Mouse (Mus musculus) right cerebral cortex, postnatal 25 days (tissue): ENCODE results near the gene Mapre3.
"Not testable (repeated sequence)": the region's sequence is repeated elsewhere in the genome, so short reads cannot be mapped to it uniquely, and the experiment has no call there.

ENCODE experiments used
- DNase-seq: peaks from one replicate; pipeline ENCODE4 v3.0.0; 2022

Gene Mapre3

GRCm38 (mm10) chr5:30824124-30824988 is 9.9 kb downstream of the Mapre3 start:
- DNase-seq, result no peak

- DNase-seq, result peak; percentile 22
Observed at GRCm38 (mm10) chr5:30825166-30825565, 10.7 kb downstream of the Mapre3 start.

DNA sequence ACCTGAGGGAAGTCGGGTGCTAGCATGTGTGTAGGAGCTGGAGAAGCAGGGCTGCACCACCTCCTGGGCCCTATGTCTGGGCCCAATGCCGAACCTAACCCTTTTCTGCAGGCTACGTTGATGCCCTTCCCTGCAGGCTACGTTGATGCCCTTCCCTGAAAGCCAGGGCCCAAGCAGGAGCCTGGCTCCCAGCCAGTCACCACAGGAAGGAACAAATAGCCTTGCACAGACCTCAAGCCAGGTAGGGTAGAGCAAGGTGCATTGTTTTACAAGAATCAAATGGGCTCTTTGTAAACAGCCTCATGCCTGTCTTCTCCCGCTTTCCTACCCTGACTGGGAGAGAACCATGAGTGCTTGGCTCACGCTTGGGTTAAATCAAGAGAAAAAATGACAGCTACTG is 11.4 kb downstream of the Mapre3 start:
- DNase-seq, result no peak

DNA sequence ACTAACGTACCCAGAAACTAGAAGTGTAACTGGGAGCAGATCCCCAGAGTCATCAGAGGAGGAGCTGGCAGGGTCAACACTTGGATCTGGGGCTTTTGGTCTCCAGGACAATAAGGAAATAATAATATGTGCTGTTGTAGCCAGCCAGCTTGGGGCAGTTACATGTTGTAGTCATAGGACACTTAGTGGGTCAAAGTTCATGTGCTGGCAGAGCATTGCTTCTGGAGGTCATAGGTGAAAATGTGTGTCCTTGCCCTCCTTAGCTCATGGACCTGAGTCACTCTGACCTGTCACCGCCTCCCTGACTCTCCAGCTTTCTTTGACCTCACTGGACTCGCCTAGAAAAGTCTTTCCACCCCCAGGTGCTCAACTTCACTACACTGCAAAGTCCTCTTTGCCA is 19.0 kb downstream of the Mapre3 start:
- no peak for DNase-seq

GRCm38 (mm10) chr5:30839731-30840130 is 25.3 kb downstream of the Mapre3 start:
- DNase-seq, result no peak

DNA sequence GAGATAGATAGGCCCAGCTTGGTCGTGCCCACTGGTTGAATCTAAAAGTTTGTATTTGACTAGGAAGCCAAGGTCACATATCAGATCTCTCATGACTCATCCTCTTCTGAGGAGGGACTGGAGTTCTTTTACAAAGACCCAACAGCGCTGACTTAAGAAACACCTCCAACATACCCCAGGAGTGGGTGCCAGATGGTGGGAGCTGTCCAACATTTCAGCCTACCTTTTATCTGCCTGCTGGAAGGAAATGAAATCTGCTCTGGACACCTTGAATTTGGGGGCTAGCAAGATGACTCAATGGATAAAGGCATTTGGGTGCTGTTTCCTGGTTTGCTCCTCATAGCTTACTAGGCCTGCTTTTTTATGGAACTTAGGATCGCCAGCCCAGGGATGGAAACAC is 27.5 kb downstream of the Mapre3 start:
- no peak for DNase-seq

DNA sequence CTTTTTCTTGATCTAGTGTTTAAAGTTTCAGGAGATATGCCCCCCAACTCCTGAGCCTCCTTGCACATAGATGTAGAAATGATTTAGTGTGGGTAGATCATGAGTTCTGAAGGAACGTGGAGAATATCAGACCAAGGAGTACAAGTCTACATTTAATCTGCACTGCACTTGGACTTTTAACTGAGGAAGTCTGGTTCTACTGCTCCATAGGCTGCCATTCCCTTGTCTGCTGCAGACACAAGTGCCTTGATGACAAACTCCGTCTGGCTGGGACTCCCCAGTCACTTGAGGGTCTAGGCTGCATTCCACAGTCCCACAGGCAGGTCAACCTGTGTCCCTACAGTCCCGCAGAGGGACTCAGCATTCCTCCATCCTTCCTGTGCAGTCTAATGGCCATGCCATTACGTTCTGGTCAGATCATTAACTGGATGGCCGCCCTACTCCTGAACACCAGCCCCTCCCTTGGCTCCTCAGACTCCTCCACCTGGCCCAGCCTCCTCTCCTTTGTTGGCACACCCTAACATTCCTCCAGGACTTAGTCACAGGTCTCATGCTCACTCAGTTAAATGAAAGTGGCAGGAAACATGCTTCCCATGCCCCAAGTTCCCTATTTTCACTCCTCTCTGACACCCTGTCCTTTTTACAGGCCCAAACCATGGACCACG is 35.6 kb downstream of the Mapre3 start:
- DNase-seq, result no peak

DNA sequence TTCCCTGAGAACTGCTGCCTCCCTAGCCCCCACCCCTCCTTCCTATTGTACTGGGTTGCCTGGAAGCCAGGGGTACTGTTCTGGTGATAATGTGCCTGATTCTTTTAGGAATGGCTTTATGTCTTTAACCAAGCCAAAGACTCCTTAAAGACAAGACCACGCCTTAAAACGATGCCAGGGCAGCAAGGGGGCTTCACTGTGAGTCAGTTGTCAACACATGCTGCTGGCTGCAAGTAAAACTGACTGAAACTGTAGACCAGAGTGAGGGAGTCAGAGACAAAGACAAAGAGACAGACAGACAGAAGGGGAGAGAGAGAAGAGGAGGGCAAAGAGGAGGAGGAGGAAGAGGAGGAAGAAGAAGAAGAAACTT is 36.1 kb downstream of the Mapre3 start:
- no peak for DNase-seq

- no peak for DNase-seq
Observed at GRCm38 (mm10) chr5:30853522-30853921, 39.1 kb downstream of the Mapre3 start.

GRCm38 (mm10) chr5:30855674-30856073 is 41.2 kb downstream of the Mapre3 start:
- no peak for DNase-seq

GRCm38 (mm10) chr5:30856124-30856523 is 41.7 kb downstream of the Mapre3 start:
- no peak for DNase-seq

GRCm38 (mm10) chr5:30863852-30864251 is 49.4 kb downstream of the Mapre3 start:
- no peak for DNase-seq

GRCm38 (mm10) chr5:30864322-30864721 is 49.9 kb downstream of the Mapre3 start:
- DNase-seq, result no peak

DNA sequence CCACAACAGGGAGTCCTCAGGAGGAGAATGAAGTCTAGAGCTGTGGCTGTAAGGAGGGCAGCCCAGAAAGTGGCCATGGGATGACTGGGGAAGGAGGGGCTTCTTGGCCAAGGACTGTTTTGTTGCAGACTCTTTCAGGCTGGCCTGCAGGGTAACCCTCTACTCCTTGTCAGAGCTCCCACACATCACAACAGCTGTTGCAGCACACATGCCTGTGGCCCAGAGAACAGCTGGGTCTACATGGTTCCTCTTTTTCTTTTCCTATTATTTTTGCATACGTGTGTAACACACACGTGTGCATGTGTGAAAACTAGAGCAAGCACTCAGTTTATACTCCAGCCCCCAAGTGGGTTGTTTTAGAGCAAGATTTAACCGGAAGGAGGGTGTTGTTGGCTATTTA is 52.4 kb downstream of the Mapre3 start:
- DNase-seq, result no peak

- DNase-seq, result no peak
Observed at GRCm38 (mm10) chr5:30867712-30868111, 53.3 kb downstream of the Mapre3 start, which contains the start of gene Tmem214. Gene Tmem214 (plus strand): TSS chr5:30868012.

DNA sequence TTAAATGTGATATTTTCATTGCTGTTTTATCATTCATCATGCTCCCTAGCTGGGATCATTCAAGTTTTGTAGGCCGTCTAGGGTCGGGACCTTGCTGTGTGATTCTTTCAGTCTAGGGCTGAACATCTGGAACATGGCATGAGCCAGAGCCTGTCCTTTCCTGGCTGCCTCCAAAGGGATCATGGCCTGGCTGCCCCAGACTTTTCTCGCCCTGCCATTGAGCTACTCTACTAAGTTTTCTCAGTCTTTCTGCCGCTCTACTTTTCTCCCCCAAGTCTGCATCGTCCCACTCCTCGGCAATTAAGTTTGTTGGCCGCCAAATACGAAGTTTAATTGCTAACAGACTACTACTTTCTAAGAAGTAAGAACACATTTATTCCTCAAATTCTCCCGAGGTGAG is 54.5 kb downstream of the Mapre3 start:
- DNase-seq, result no peak

DNA sequence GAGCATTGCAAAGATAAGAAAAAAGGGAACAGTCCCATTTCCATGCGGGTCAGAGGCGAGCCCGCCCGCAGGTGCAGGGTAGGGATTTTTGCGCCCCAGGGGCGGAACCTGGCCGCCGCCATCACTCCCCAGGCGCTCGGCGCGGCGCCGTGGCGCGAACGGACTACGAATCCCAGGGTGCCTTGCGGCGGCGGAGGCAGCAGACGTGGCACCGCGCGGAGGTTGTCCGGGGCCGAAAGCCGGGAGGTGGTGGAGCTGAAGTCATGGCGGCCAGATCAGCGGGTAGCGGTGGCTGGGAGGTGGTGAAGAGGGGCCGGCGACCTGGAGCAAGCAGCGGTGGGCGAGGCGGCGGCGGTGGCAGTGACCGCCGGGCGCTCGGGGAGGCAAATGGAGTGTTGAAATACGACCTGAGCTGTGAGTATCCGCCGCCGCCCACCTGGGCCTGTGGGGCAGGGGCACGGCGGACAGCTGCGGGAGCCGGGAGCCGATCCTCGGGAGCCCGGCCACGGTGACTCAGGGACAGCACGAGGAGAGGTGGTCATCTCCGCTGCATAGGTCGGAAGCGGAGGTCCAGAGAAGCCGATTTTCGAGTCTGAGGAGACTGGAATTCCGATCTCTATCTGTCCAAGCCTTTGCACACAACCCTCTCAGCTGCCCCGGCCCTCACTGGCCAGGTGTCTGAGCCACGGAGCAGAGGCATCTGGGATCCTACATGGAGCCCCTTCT is 55.1 kb downstream of the Mapre3 start:
- peak; percentile 94 for DNase-seq

- no peak for DNase-seq
Observed at GRCm38 (mm10) chr5:30870131-30870406, 55.6 kb downstream of the Mapre3 start.

DNA sequence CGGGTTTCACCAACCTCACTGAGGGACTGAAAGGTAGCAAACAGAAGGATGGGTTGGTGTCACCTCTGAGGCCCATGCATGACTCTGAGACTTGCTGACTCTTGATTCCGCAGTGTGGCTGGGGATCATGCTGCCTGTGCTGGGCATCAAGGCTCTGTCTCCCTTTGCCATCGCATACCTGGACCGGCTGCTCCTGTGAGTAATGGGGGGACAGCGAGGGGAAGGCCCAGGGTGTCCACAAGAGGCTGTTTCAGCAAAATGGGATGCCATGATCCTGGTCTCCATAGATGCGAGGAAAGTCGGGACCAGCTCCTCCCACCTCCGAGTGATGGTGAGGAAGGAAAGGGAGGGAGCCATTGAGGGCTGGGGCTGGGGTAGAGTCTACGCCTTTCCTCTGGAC is 58.1 kb downstream of the Mapre3 start:
- DNase-seq, result no peak

- no peak for DNase-seq
Observed at GRCm38 (mm10) chr5:30874365-30874764, 59.9 kb downstream of the Mapre3 start.

DNA sequence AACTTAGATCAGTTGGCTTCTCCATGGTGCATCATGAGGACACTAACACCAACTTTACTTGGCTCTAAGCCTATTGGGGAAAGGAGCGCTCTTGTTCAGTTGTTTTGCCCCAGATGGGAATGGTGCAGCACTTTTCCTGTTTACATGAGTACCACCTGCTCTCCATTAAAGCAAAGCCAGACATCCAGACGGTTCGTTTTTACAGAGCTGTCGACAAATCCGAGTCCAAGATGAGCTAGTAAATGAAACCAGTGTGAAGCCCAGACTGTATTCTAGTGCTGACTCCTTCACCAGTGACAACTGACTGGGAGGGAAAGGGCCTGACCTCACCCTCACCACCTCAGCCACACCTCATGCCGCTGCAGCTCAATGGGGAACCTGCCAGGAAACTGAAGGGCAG is 64.2 kb downstream of the Mapre3 start:
- no peak for DNase-seq

- DNase-seq, result no peak
Observed at GRCm38 (mm10) chr5:30879347-30879943, 65.0 kb downstream of the Mapre3 start.

DNA sequence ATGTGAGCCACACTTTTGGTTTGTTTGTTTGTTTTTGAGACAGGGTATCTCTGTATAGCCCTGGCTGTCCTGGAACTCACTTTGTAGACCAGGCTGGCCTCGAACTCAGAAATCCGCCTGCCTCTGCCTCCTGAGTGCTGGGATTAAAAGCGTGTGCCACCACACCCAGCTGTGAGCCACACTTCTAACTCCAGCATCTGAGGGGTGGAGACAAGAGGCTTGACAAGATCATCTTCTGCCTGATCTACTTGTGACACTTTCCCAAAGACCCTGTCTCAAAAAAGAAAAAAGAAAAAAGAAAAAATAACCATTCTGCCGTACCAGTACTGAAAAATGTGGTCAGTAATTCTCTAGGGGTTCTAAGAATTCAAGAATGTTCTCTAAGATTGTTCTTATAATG is 67.4 kb downstream of the Mapre3 start:
- DNase-seq, result not testable (repeated sequence)

GRCm38 (mm10) chr5:30886209-30886608 is 71.8 kb downstream of the Mapre3 start:
- no peak for DNase-seq
